Comparison of ENCODE assay signal across 10 mouse cellular contexts in genomic region chr4:81430105-81430504, GRCm38 (mm10). TPM values are rescaled to one million over a fixed set of nuclear protein-coding genes. Genes with fewer than 3 reads are reported as not detected.
DNase-seq lines count a peak whose midpoint lies in the region; ATAC-seq and TF ChIP-seq lines count a peak whose summit lies in the region.
"Had no signal": no experiment of that assay in that cellular context is flagged by ENCODE, and none has a peak within 500 bp of the region (broad histone marks: within the 10 kb centered on the region; RNA-seq: fewer than 3 reads in every experiment).

No protein-coding gene starts in this region.

- peaks cover 7% of the 10 kb centered on the region; the same call in 1 of the 2 replicates for H3K36me3 ChIP-seq in heart, embryonic 13.5 days
- H3K36me3 ChIP-seq in midbrain, postnatal 0 days (ENCODE audit: insufficient read depth, low read length) = no peaks in the 10 kb centered on the region
- no peaks in the 10 kb centered on the region for H3K36me3 ChIP-seq in midbrain, embryonic 14.5 days (ENCODE audit: control insufficient read depth, insufficient read depth, low read length)
- H3K36me3 ChIP-seq: midbrain, embryonic 15.5 days had no signal

- no peak for ATAC-seq in heart, embryonic 13.5 days (ENCODE audit: extremely low read depth, insufficient number of reproducible peaks, low FRiP score, low TSS enrichment)
- no peak for ATAC-seq in midbrain, postnatal 0 days (ENCODE audit: low FRiP score)
- no peak for ATAC-seq in midbrain, embryonic 14.5 days (ENCODE audit: low FRiP score, low TSS enrichment)
- ATAC-seq: midbrain, embryonic 15.5 days; Patski had no signal

- intact Hi-C loops in heart, postnatal 25 days (cut with DNase I) = no loop called here

- H3K27ac ChIP-seq in heart, embryonic 13.5 days (replicated peaks) = peak overlapping the region; percentile 54
- no peak overlapping the region for H3K27ac ChIP-seq in midbrain, postnatal 0 days (ENCODE audit: low read depth, low read length)
- no peak overlapping the region for H3K27ac ChIP-seq in midbrain, embryonic 14.5 days (replicated peaks; ENCODE audit: low read depth, low read length)
- H3K27ac ChIP-seq in brown adipose tissue, adult 24 weeks (replicated peaks; ENCODE audit: low read depth, low read length) = peak overlapping the region; percentile 81
- H3K27ac ChIP-seq: midbrain, embryonic 15.5 days had no signal

- H3K4me1 ChIP-seq in heart, embryonic 13.5 days = peaks cover 34% of the 10 kb centered on the region
- H3K4me1 ChIP-seq in midbrain, postnatal 0 days (ENCODE audit: insufficient read depth, low read length) = no peaks in the 10 kb centered on the region
- no peaks in the 10 kb centered on the region for H3K4me1 ChIP-seq in midbrain, embryonic 14.5 days (ENCODE audit: control insufficient read depth, insufficient read depth, low read length)
- H3K4me1 ChIP-seq in brown adipose tissue, adult 24 weeks (ENCODE audit: control insufficient read depth, insufficient read depth, insufficient read length, low read length) = peaks cover 4% of the 10 kb centered on the region; the same call in 1 of the 2 replicates
- H3K4me1 ChIP-seq: midbrain, embryonic 15.5 days had no signal

- no peak for DNase-seq in heart, postnatal 25 days (ENCODE audit: low spot score)
- peak; percentile 61 for DNase-seq in midbrain, postnatal 0 days (ENCODE audit: low spot score)
- DNase-seq in midbrain, embryonic 14.5 days = no peak
- peak; percentile 52 for DNase-seq in lung, postnatal 36 days
- DNase-seq in frontal cortex, postnatal 25 days (ENCODE audit: low spot score in 2 of 2) = no peak
- no peak for DNase-seq in spleen, postnatal 4 days (ENCODE audit: low spot score in 2 of 2)

- 60% methylated on average over 3 of the region's 3 CpGs for WGBS in heart, embryonic 13.5 days
- 60% methylated on average over 3 of the region's 3 CpGs for WGBS in midbrain, postnatal 0 days
- 64% methylated on average over 3 of the region's 3 CpGs for WGBS in midbrain, embryonic 14.5 days

- no peak overlapping the region for H3K4me3 ChIP-seq in heart, embryonic 13.5 days
- H3K4me3 ChIP-seq in midbrain, postnatal 0 days (ENCODE audit: low read depth, low read length) = no peak overlapping the region
- H3K4me3 ChIP-seq in midbrain, embryonic 14.5 days (replicated peaks; ENCODE audit: low read depth, low read length) = no peak overlapping the region
- H3K4me3 ChIP-seq in brown adipose tissue, adult 24 weeks (ENCODE audit: insufficient read depth, low read depth, low read length) = no peak overlapping the region
- H3K4me3 ChIP-seq: midbrain, embryonic 15.5 days had no signal

- no peaks in the 10 kb centered on the region for H3K9me3 ChIP-seq in heart, embryonic 13.5 days
- no peaks in the 10 kb centered on the region for H3K9me3 ChIP-seq in midbrain, postnatal 0 days (ENCODE audit: low read length)
- H3K9me3 ChIP-seq in midbrain, embryonic 14.5 days (ENCODE audit: control insufficient read depth, low read length) = no peaks in the 10 kb centered on the region
- H3K9me3 ChIP-seq: midbrain, embryonic 15.5 days had no signal

- H3K9ac ChIP-seq in heart, embryonic 13.5 days = no peak overlapping the region
- H3K9ac ChIP-seq in midbrain, postnatal 0 days (replicated peaks; ENCODE audit: low read length, poor library complexity, severe bottlenecking) = no peak overlapping the region
- no peak overlapping the region for H3K9ac ChIP-seq in midbrain, embryonic 14.5 days (replicated peaks; ENCODE audit: low read length)
- H3K9ac ChIP-seq: midbrain, embryonic 15.5 days had no signal

- no peak for TF ChIP-seq CTCF in midbrain, postnatal 0 days (IDR thresholded peaks at IDR 0.05)

- H3K27me3 ChIP-seq in heart, embryonic 13.5 days (replicated peaks) = no peaks in the 10 kb centered on the region
- H3K27me3 ChIP-seq in midbrain, postnatal 0 days (ENCODE audit: insufficient read depth, low read length) = no peaks in the 10 kb centered on the region
- H3K27me3 ChIP-seq in midbrain, embryonic 14.5 days (ENCODE audit: control insufficient read depth, insufficient read depth, low read length) = no peaks in the 10 kb centered on the region
- H3K27me3 ChIP-seq: midbrain, embryonic 15.5 days; Patski had no signal

- no peak overlapping the region for H3K4me2 ChIP-seq in heart, embryonic 13.5 days
- no peak overlapping the region for H3K4me2 ChIP-seq in midbrain, postnatal 0 days (ENCODE audit: low read depth, low read length, poor library complexity, severe bottlenecking)
- H3K4me2 ChIP-seq in midbrain, embryonic 14.5 days (ENCODE audit: low read length) = no peak overlapping the region
- H3K4me2 ChIP-seq: midbrain, embryonic 15.5 days had no signal

RNA-seq across cellular contexts. Expression of gene Mpdz, which starts 12.5 kb away (rescaled TPM):
- 19.6 and 21.0 TPM in 2 replicates for polyA plus RNA-seq in heart, embryonic 13.5 days (2015; fragmentation: Nextera tagmentation; extraction: Ambion mirVana)
- total RNA-seq in heart, postnatal 25 days (2021) = 10 to 100 TPM; 49.3 to 55.9 TPM
- total RNA-seq in midbrain, postnatal 0 days (2014; rRNA removed) = 23.7 and 39.5 TPM in 2 replicates
- 5.9 and 8.4 TPM in 2 replicates for polyA plus RNA-seq in midbrain, postnatal 0 days (2015; fragmentation: Nextera tagmentation; extraction: Ambion mirVana)
- 13.1 and 21.2 TPM in 2 replicates for polyA plus RNA-seq in midbrain, embryonic 14.5 days (2014; fragmentation: Nextera tagmentation; extraction: Ambion mirVana)
- polyA plus RNA-seq in brown adipose tissue, adult 24 weeks (2012; ENCODE audit: insufficient read depth, insufficient read length, missing spikeins) = 19.3 and 31.2 TPM in 2 replicates

Comparison
In these comparisons a context has a peak if more than half of its experiments do, and no peak if none do; other contexts are left out.
1. DNase-seq: peak in midbrain, postnatal 0 days (single experiment) and lung, postnatal 36 days (single experiment); none in heart, postnatal 25 days (single experiment), midbrain, embryonic 14.5 days (single experiment), frontal cortex, postnatal 25 days (0 of 2) and spleen, postnatal 4 days (0 of 2).
2. H3K27ac ChIP-seq: peak in heart, embryonic 13.5 days (single experiment) and brown adipose tissue, adult 24 weeks (single experiment); none in midbrain, postnatal 0 days (single experiment) and midbrain, embryonic 14.5 days (single experiment).